Mouse (Mus musculus) adipocyte (in vitro differentiated cells): ENCODE results near the gene Mrgprd.

Experiments
- DNase-seq: peaks from one replicate; pipeline ENCODE4 v3.0.0-alpha.2; 2016; ENCODE audit warnings: low spot score

Gene Mrgprd

GRCm38 (mm10) chr7:145314785-145315411, at the start of gene Mrgprd:
TSS of gene Mrgprd (plus strand) at chr7:145314835.
- no peak for DNase-seq

- DNase-seq = peak; percentile 88
Measured at GRCm38 (mm10) chr7:145266011-145266410, 48.6 kb upstream of the Mrgprd start.

GRCm38 (mm10) chr7:145268890-145269289, 45.7 kb upstream of the Mrgprd start:
- no peak for DNase-seq

- DNase-seq = no peak
Measured at GRCm38 (mm10) chr7:145270955-145271354, 43.7 kb upstream of the Mrgprd start.

- DNase-seq = peak; percentile 18
Measured at GRCm38 (mm10) chr7:145275488-145275887, 39.1 kb upstream of the Mrgprd start.

- no peak for DNase-seq
Measured at GRCm38 (mm10) chr7:145281396-145281795, 33.2 kb upstream of the Mrgprd start.

GRCm38 (mm10) chr7:145283041-145283440, 31.6 kb upstream of the Mrgprd start:
- no peak for DNase-seq

- peak; percentile 93 for DNase-seq
Measured at GRCm38 (mm10) chr7:145283487-145284187, 31.0 kb upstream of the Mrgprd start, which contains the start of gene Tpcn2. TSS of gene Tpcn2 (minus strand) at chr7:145284011.

GRCm38 (mm10) chr7:145284293-145284692, 30.3 kb upstream of the Mrgprd start:
- DNase-seq = peak; percentile 60

- DNase-seq = no peak
Measured at GRCm38 (mm10) chr7:145285476-145285875, 29.2 kb upstream of the Mrgprd start.

- DNase-seq = no peak
Measured at GRCm38 (mm10) chr7:145287410-145287809, 27.2 kb upstream of the Mrgprd start.

- peak; percentile 80 for DNase-seq
Measured at GRCm38 (mm10) chr7:145289302-145289701, 25.3 kb upstream of the Mrgprd start.

GRCm38 (mm10) chr7:145291847-145292246, 22.8 kb upstream of the Mrgprd start:
- no peak for DNase-seq

GRCm38 (mm10) chr7:145292726-145293125, 21.9 kb upstream of the Mrgprd start:
- no peak for DNase-seq

- DNase-seq = peak; percentile 39
Measured at GRCm38 (mm10) chr7:145293859-145294258, 20.8 kb upstream of the Mrgprd start.

- no peak for DNase-seq
Measured at GRCm38 (mm10) chr7:145298666-145299490, 15.8 kb upstream of the Mrgprd start.

GRCm38 (mm10) chr7:145299562-145300320, 14.9 kb upstream of the Mrgprd start:
- DNase-seq = peak; percentile 80

- DNase-seq = peak; percentile 90
Measured at GRCm38 (mm10) chr7:145300321-145301007, 14.2 kb upstream of the Mrgprd start, which contains the start of gene Mrgprf. TSS of gene Mrgprf (plus strand) at chr7:145300828.

- DNase-seq = no peak
Measured at GRCm38 (mm10) chr7:145301008-145301340, 13.7 kb upstream of the Mrgprd start.

- peak; percentile 60 for DNase-seq
Measured at GRCm38 (mm10) chr7:145301341-145302005, 13.2 kb upstream of the Mrgprd start.
